Mouse (Mus musculus) ES-E14 (cell line): ENCODE measurements around the gene Cetn2. TPM values are rescaled to one million over a fixed set of nuclear protein-coding genes. Genes with fewer than 3 reads are reported as not detected.

ENCODE experiments used
- DNase-seq: peaks from one replicate; pipeline ENCODE4 v3.0.0-alpha.2; 2013; ENCODE audit warnings: low read depth, low spot score
- H3K27ac ChIP-seq: 2 replicates; pipeline ENCODE4 v1.5.1; 2012; ENCODE audit warnings: low read depth, mild to moderate bottlenecking, low read length, moderate library complexity, mixed read lengths; ENCODE audit not compliant: poor library complexity, insufficient read depth, severe bottlenecking
- H3K36me3 ChIP-seq: 2 replicates; pipeline ENCODE4 v1.6.1; 2012; ENCODE audit warnings: mild to moderate bottlenecking, low read length, moderate library complexity, mixed read lengths; ENCODE audit not compliant: control insufficient read depth, poor library complexity, insufficient read depth, severe bottlenecking
- H3K4me1 ChIP-seq, 2 experiments: fragments of 150-350 bp in 1 of 2; sonication (generic) in 1 of 2; 2 replicates each; pipeline ENCODE4 v1.6.1; 2012; ENCODE audit warnings: low read length in 2 of 2, mild to moderate bottlenecking in 1 of 2, mixed read lengths in 1 of 2; ENCODE audit not compliant: control insufficient read depth in 2 of 2, insufficient read depth in 2 of 2, poor library complexity in 1 of 2
- H3K4me3 ChIP-seq, 2 experiments: fragments of 150-350 bp in 1 of 2; sonication (generic) in 1 of 2; 2 replicates each; pipeline ENCODE4 v1.5.1; 2012; ENCODE audit warnings: low read length in 2 of 2, low read depth in 1 of 2, mild to moderate bottlenecking in 1 of 2, mixed read lengths in 1 of 2; ENCODE audit not compliant: insufficient read depth in 1 of 2, poor library complexity in 1 of 2, severe bottlenecking in 1 of 2
- H3K9ac ChIP-seq: 2 replicates; pipeline ENCODE4 v1.6.1; 2012; ENCODE audit warnings: low read depth, mild to moderate bottlenecking, low read length, mixed read lengths; ENCODE audit not compliant: poor library complexity, insufficient read depth, severe bottlenecking
- H3K9me3 ChIP-seq: fragments of 150-350 bp; sonication (generic); 2 replicates; pipeline ENCODE4 v1.6.1; 2012; ENCODE audit warnings: low read depth, mild to moderate bottlenecking, low read length; ENCODE audit not compliant: control insufficient read depth, insufficient read depth
- CHD2 ChIP-seq: IDR thresholded peaks from 2 replicates; pipeline ENCODE4 v1.6.1; 2014; ENCODE audit warnings: mild to moderate bottlenecking, low read depth, low read length, inconsistent platforms
- HCFC1 ChIP-seq: IDR thresholded peaks from 2 replicates; pipeline ENCODE4 v1.6.1; 2012; ENCODE audit warnings: low read length, inconsistent platforms, borderline replicate concordance; ENCODE audit not compliant: insufficient read depth
- MAFK ChIP-seq: IDR thresholded peaks from 2 replicates; pipeline ENCODE4 v1.6.1; 2014; ENCODE audit warnings: mild to moderate bottlenecking, low read depth, low read length, inconsistent platforms; ENCODE audit not compliant: insufficient read depth
- ZC3H11A ChIP-seq: IDR thresholded peaks from 2 replicates; pipeline ENCODE4 v1.6.1; 2012; ENCODE audit warnings: low read depth, mild to moderate bottlenecking, inconsistent platforms, low read length, borderline replicate concordance
- ZNF384 ChIP-seq: IDR thresholded peaks from 2 replicates; pipeline ENCODE4 v1.6.1; 2012; ENCODE audit warnings: low read depth, low read length, inconsistent platforms
- in situ Hi-C, 2 experiments: fragments of 600-800 bp; cut with MboI; formaldehyde crosslinking; loops; one replicate each; pipeline ENCODE4 v1.15.1; 2025; ENCODE audit warnings: low sequenced_read_pairs in 2 of 2, inconsistent platforms in 1 of 2; ENCODE audit not compliant: unreplicated experiment in 2 of 2
- total RNA-seq: library from RNA; depleted of rRNA; stranded (reverse); fragments of 300-350 nt; gene quantifications from 2 replicates; pipeline ENCODE4 v1.2.3, GENCODE M21; 2012; rRNA removed

Gene Cetn2
- total RNA-seq, 1 experiment, result 25.9 TPM

- no peaks in the 10 kb centered on the region for H3K4me1 ChIP-seq
- DNase-seq, result no peak
- H3K36me3 ChIP-seq, result no peaks in the 10 kb centered on the region
- no peak overlapping the region for H3K9ac ChIP-seq
- no peaks in the 10 kb centered on the region for H3K9me3 ChIP-seq
- no peak overlapping the region for H3K27ac ChIP-seq
- no peak for TF ChIP-seq HCFC1
- no peak for TF ChIP-seq ZC3H11A
- TF ChIP-seq MAFK, result no peak
- no peak for TF ChIP-seq ZNF384
- no peak for TF ChIP-seq CHD2
- H3K4me3 ChIP-seq, result no peak overlapping the region
- in situ Hi-C loops, result no loop called here
Measured at GRCm38 (mm10) chrX:72907619-72908403, 10.4 kb downstream of the Cetn2 start.

GRCm38 (mm10) chrX:72902530-72902929 lies 15.7 kb downstream of the Cetn2 start:
- Histone ChIP-seq H3K9ac (no peak overlapping the region), H3K36me3 (no peaks in the 10 kb centered on the region), H3K4me1 (no peaks in the 10 kb centered on the region), H3K4me3 (no peak overlapping the region), H3K27ac (no peak overlapping the region), H3K9me3 (no peaks in the 10 kb centered on the region)
- DNase-seq, result no peak
- TF ChIP-seq ZNF384 (no peak), ZC3H11A (no peak), MAFK (no peak), CHD2 (no peak), HCFC1 (no peak)
- in situ Hi-C loops, result no loop called here

DNA sequence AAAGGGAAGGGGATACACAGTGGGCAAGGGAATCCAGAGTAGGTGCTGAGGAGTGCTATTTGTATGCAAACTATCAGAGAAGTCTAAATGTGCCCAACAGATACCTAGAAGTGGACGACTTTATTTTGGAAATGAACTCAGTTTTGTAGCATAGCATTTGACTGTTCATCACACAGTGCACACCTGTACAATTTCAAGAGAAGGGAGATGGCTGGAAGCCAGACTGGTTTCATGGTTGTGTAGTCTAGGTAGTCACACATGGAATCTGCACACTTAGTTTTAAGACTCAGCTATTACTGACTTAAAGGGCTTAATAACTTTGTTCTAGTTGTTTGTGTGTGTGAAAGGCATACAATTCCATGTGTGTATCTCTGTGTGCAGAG lies 22.2 kb downstream of the Cetn2 start:
- H3K36me3 ChIP-seq, result no peaks in the 10 kb centered on the region
- no peaks in the 10 kb centered on the region for H3K9me3 ChIP-seq
- DNase-seq, result no peak
- H3K27ac ChIP-seq, result no peak overlapping the region
- in situ Hi-C loops, result no loop called here
- no peak overlapping the region for H3K4me3 ChIP-seq
- TF ChIP-seq HCFC1 (no peak), MAFK (no peak), ZNF384 (no peak), CHD2 (no peak), ZC3H11A (no peak)
- no peak overlapping the region for H3K9ac ChIP-seq
- H3K4me1 ChIP-seq, result no peaks in the 10 kb centered on the region

- Histone ChIP-seq H3K4me1 (no peaks in the 10 kb centered on the region), H3K9me3 (no peaks in the 10 kb centered on the region), H3K9ac (no peak overlapping the region), H3K27ac (no peak overlapping the region), H3K4me3 (no peak overlapping the region), H3K36me3 (no peaks in the 10 kb centered on the region)
- TF ChIP-seq ZNF384, result no peak
- no peak for TF ChIP-seq ZC3H11A
- TF ChIP-seq CHD2, result no peak
- TF ChIP-seq MAFK, result no peak
- TF ChIP-seq HCFC1, result no peak
- in situ Hi-C loops, result no loop called here
- DNase-seq, result no peak
Measured at GRCm38 (mm10) chrX:72895388-72896054, 22.7 kb downstream of the Cetn2 start.

Other genes starting within 250 kb of the Cetn2 start
- 0.04 and 0.05 TPM in 2 replicates for gene Gabrq, start 93.2 kb downstream of the Cetn2 start, total RNA-seq
- gene Nsdhl, start 146 bp upstream of the Cetn2 start, total RNA-seq, result 14.4 and 15.9 TPM in 2 replicates
- gene Zfp185, start 68.9 kb upstream of the Cetn2 start, total RNA-seq, result 8.5 and 9.8 TPM in 2 replicates
- gene Pnma5, start 118.7 kb upstream of the Cetn2 start, total RNA-seq, result 36.5 and 40.7 TPM in 2 replicates
- gene Pnma3, start 146.4 kb upstream of the Cetn2 start, total RNA-seq, result 0.16 and 0.18 TPM in 2 replicates
- 1.2 and 7.9 TPM in 2 replicates for gene Xlr4a, start 164.1 kb upstream of the Cetn2 start, total RNA-seq
- 9.6 and 28.8 TPM in 2 replicates for gene Xlr3a, start 178.7 kb upstream of the Cetn2 start, total RNA-seq
- 0.32 and 1.7 TPM in 2 replicates for gene Gm14685, start 198.6 kb upstream of the Cetn2 start, total RNA-seq
- 0.37 and 3.9 TPM in 2 replicates for gene Xlr5b, start 230.4 kb upstream of the Cetn2 start, total RNA-seq
- 0.21 and 0.58 TPM in 2 replicates for gene DXBay18, start 231.0 kb upstream of the Cetn2 start, total RNA-seq